Mouse (Mus musculus): ENCODE data around the gene Polr2b.

Gene Polr2b

DNA sequence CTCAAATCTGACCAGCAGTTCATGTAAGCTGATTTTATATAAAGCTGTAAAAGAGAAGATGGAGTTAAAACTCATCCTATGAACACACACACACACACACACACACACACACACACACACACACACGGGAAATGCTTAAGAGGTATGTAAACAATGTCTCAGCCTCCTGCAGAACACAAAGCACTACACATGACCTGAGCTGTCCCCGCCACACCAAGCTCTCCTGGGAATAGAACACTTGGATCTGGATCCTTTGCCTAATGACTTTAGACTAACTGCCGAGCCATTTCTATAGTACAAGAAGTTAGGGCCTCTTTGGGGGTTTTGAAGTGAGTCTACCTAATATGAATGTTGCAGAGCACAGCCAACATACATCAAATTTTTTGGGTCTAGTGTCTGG, 52.2 kb downstream of the Polr2b start:
- in situ Hi-C loops (cut with MboI, MseI), result no loop called here

DNA sequence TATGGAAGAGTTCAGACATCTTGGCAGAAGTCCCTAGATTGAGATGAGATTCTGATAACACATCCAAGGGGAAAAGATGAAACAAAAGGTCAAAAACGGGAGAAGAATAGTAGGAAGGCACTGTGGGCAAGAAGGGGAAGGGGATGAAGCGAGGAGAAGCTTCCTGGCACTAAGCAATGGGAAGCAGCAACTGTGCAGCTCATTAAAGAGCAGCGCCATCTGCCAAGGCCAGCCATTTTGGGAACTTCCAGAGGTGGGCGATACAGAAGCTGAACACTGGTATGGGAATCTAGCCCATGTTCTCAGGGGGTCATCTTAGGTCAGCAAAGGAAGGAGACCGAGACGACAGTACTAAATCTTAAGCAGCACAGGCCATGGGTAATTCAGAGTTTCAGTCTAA, 53.7 kb downstream of the Polr2b start:
- in situ Hi-C loops (cut with MboI, MseI), result no loop called here

DNA sequence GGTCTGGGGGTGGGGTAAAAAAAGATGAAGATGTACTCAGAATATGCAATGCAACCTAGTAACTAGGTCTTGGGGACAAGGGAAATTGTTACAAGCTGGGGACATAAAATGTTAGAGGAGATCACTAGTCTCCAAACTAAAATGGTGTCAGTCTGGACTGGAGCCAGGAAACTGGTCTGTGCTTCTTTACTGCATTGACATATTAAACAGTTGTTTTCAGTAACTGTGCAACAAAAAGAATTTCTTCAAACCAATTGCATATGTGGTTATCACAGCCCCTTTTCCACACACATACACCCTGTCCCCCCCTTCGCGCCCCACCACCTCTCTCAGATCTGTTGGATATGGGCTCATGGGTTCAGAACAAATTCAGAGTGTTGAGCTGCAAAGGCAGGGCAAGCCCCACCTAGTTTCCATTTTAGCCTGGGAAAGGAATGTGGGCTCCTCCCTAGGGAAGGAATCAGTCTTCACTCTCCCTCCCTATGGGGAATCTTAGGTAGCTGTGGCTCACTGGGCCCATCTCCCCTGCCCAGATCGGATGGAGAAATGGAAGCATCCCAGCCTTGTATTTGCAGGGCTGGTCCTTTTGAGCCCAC, 54.6 kb downstream of the Polr2b start:
- in situ Hi-C loops (cut with MboI, MseI), result no loop called here

DNA sequence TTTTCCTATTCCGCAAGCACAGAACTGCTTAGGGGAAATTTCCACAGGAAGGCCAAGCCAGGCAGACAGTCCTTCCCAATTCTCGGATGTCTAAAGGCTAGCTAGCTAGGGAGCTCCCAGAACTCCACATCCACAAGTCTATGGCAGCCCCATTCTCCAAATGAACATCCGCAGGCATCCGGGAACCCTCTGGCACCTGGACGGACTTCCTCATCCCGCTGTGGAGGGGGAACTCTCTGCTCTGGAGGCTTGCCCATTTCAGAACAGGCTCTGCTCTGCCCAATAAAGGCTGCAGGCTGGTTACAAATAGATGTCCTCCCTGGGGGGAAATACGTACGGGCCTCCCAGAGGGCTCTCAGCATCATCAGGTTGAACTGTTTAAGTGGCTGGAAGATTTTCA, 56.4 kb downstream of the Polr2b start:
- in situ Hi-C loops (cut with MboI, MseI), result no loop called here

DNA sequence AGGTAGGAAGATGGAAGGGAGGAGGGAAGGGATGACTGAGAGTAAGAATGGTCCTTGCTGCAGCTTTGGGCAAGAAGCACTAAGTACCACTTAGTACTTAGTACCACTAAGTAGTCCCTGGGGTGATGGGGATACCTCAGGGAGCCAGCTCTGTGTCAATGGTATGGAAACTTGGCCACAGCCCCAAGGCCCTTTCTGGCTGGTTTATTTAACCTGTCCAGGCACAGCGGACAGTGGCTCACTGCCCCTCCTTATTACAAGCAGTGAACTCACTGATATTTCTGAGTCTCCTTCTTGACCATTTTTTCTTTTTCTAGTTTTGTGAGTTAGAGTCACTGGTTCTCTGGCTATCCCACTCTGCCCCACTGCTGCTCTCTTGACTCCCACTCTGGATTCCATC, 57.2 kb downstream of the Polr2b start:
- in situ Hi-C loops (cut with MboI, MseI), result no loop called here

DNA sequence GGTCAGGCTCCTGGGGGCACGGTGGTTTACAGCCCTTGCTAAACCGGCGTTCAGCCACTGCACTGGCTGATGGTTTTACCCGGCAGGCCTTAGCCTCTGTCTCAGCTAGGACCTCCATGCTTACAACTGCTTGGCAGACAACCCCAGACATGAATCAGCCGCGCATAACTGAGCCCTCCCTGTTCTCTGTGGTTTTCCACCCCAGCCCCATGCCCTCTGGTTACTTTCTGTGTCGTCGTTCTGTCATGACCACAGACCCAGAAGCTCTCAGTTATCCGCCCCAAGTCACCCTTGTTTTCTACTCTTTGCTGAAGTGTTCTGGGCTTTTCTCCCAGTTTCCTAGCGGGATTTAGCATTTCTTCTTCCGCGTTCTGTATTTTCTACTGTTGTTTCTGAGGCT, 57.7 kb downstream of the Polr2b start:
- in situ Hi-C loops (cut with MboI, MseI), result no loop called here

DNA sequence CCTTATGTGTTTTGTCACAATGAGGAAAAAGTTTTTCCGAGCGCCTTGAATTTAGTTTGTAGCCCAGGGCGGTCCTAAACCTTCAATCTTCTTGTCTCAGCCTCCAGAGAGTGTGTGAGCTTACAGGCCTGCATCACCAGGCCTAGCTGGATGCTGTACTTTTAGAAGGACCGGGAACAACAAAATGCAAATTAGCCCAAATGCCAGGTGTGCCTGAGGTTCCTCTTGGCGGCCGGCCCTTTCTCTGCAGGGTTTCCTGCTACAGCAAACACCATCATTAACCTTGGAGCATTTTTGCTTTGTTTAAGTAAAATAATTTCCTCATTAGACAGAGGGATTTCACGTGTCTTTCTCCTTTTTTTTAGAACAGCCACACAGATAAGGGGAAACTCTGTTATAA, 58.2 kb downstream of the Polr2b start:
- in situ Hi-C loops (cut with MboI, MseI), result no loop called here

DNA sequence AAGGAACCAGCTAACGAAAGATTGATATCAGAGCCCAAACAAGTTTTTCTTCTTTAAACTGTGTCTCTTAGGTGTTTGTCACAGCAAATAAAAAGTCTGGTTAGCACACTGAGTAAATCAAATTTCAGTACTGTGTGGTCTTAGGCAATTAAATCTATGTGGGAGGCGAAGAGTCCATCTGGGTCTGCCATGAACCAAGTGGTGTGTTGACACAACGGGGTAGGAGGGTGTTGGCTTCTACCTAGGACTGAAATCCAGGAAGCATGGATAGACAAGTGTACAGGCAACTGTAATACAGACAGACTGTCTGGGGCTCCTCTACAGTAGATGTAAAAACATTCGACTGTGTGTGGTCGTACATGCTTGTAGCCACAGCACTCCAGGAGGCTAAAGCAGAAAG, 59.4 kb downstream of the Polr2b start:
- in situ Hi-C loops (cut with MboI, MseI), result no loop called here

DNA sequence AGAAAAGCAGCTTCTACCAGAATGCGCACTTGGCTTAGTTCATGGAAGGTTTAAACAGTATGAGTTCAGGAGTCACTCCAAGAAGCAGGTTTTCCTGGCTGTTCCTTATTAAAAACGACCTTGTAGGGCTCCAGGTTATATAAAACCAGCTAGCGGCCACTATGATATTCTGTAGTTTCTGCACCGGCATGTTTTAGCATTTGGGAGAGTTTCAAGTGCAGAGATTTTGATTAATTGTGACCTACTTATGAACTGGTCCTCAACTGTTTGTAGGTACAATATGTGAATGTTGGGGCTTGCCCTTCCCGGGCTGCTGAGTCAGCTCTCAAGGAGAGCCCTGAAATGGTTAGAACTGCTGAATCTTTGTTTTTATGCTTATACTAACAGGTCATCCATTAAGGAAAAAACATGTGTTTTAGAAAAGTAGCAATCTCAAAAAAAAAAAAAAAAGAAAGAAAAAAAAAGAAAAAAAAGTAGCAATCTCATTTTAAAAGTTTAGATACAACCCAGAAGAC, 60.5 kb downstream of the Polr2b start:
- in situ Hi-C loops (cut with MboI, MseI), result no loop called here

DNA sequence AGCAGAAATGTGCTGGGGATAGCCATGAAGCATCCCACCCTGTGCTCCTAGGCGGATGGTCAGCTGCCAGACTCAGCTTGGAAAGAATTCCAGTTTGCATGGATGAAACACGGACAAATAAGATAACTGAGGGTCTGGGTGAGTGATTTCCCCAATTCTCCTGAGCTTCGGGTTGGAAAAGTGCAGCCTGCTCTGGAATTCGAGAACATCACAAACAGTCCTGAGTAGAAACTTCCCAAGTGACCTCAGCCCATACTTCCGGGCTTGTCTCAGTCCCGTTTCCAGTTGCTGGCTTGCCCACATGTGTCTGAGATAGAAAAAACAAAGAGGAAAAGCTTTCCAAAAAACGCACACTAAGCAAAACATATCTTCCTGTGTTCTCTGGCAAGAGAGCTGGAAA, 62.3 kb downstream of the Polr2b start:
- in situ Hi-C loops (cut with MboI, MseI), result no loop called here

DNA sequence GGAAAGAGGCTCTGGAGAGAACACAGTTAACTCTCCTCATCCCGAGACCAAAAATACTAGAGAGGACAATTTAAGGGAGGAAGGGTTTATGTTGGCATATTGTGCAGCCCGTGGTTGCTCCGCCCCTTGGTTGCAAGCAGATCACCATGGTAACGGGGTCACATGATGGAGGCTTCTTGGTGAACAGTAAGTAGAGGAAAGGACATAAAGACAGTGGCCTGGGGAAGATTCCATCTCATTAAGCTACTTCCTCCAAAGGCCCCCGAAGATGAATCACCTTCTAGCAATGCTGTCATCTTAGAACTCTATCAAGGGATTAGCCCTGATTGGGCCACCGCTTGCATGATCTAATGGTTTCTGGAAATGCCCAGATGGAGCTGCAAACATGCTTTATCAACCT, 62.8 kb downstream of the Polr2b start:
- in situ Hi-C loops (cut with MboI, MseI), result no loop called here

DNA sequence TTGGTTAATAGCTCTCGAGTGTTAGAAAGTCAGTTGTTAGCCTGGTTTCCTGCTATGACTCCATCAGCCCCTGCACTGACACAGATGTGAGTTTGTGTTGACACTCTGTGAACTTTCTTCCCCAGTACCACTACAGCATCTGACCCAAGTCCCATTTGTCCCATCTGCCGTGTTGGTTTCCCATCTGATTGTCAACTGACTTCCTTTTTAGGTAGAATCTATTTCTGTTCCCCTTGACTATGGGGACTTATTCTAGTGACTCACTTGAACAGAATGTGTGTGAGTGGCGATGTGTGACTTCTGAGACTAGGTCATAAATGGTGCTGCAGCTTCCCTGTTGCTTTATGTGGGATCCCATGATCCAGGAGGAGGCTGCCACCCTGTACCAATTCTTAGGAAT, 65.0 kb downstream of the Polr2b start:
- in situ Hi-C loops (cut with MboI, MseI), result no loop called here

DNA sequence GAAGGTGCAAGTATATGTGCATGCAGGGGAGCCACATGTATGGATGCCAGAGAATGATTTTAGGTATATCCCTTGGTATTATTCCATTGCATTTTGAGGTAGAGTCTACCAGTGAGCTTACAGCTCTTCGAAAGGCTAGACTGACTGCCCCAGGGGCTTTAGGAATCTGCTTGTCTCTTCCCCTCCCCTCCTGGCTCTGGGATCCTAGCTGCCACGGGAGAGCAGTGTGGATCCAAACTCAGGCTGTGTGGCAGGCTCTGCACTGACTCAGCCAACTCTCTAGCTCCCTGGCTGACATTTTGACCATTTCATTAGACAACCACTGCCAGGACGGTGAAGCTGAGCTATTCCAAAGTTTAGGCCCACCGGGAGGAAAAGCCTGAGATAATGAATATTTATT, 65.6 kb downstream of the Polr2b start:
- in situ Hi-C loops (cut with MboI, MseI), result no loop called here

DNA sequence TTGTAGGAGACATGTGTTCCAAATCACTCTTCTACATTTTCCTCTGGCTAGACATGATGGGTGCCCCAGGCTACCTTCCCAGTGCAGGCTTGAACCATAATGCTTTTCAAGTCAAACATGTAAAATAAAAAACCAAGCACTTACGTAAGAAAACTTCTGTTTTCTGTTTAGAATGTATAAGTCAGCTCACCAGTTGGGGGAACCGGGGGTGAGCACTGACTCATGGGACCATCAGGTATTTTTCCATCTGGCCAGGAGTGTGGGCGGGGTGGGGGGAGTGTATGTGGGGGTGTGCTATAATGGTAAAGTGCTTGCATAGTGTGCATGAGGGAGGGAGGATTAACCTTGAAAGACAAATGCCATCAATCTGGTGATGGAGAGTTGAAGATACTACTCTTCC, 68.1 kb downstream of the Polr2b start:
- in situ Hi-C loops (cut with MboI, MseI), result no loop called here

DNA sequence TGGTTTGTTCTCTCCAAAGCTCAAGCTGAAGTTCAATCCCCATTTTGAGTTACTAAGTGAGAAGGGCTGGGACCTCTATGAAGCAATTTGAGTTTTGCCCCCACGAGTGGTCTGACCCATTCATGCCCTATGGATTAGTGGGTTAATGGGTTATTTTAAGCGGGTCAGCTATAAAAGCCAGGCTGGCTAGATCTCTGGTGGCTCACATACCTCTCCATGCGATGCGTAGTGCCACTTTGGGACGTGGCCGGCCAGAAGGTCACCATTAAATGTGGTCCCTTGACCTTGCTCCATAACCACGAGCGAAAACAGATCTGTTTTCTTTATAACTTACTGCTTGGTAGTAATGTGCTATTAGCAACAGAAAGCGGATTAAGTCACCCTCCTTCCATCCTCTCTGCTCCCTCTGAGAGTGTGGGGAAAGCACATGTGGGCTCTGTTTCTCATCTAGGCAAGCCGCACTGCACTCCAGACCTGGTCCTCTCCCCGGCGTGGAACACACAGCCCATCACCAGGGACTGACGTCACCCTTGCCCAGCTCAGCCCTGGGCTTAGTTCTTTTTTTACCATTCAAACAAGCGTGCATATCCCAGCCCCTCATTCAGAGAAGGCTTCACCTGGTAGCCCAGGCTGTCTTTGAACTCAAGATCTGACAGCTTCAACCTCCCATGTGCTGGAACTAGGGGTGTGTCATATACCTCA, 69.6 kb downstream of the Polr2b start:
- in situ Hi-C loops (cut with MboI, MseI), result no loop called here

DNA sequence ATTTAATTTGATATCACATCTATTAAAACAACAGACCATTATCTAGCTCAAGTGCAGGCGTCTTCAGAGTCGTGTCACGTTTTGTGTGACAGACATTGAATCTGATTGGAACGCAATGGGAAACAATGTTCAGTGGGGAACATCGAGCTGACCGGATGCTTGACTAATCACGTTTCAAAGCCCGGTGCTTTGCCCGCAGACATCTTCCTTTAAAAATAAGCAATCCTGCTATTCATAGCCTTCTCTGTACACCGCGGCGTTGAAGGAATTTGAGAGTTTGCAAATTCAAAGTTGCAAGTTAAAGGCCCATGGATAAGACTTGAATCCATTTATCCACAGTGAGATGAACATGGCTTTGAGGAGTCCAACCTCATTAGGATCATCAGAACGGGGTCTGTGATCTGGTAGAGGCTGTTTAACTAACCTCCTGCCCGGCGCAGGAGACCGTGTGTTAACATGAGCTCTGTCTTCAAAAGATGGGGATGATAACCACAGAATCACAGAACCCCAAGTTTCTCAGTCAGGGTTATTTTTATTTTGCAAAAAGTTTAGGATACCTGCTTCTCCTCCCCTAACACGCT, 70.5 kb downstream of the Polr2b start:
- in situ Hi-C loops (cut with MboI, MseI), result no loop called here

DNA sequence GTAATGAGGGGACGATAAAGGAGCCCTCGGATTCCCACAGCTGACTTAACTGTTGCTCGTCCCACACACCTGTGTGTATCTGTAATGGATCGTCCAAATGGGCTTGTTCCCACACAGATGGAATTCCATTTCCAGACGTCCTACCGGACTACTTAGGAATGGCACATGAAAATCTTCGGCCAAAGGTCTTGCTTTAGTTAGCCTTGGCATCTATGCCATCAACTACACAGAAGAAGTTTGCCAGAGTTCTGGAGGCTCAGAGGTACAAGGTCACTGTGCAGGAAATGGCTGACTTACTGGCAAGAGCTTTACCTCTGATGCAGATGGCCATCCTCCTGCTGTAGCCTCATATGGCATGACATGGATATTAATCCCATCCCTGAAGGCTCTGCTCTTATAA, 71.3 kb downstream of the Polr2b start:
- in situ Hi-C loops (cut with MboI, MseI), result no loop called here

DNA sequence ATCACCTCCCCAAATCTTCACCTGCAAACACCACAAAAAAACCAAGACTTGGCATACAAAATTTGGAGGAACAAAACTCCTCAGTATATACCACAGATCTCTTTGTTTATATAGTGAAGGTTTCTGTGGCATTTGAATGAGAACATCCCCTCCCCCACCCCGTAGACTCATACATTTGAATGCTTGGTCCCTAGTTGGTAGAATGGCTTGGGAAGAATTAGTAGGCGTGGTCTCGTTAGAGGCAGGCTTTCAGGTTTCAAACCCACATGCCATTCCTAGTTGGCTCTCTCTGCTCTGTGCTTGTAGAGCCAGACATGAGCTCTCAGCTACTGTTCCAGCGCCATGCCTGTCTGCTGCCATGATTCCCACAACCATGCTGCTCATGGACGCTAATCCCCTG, 71.7 kb downstream of the Polr2b start:
- in situ Hi-C loops (cut with MboI, MseI), result no loop called here

DNA sequence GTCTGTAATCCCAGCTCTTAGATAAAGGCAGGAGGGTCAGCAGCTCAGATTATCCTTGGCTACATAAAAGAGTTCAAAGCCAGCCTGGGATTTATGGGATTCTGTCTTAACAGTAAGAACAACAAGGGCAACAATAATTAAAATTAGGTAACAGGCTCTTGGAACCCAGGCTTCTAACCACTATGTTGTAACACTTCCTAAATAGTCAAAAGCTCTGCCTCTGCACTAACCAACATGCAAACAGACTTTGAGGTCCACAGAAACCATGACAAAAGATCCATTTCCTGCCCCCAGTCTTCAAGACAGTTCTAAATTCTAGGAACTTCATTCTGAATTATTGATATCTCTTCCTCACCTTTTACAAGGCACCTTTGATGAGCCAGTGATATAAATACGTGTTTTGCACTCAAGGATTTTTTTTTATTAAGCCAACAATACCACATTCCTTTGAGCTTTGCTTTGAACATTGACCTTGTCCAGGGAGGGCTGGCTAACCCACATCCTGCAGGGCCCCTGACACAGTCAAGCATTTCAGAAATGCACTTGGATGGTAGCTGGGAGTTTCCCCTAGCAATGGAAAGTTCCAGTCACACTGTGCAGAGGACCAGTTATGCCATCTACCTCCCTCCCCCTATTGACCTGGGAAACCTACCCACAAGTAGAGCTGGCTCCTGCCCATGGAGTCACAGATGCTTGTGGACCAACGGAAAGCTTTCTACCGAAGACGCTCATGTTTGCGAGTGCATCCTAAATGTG, 74.0 kb downstream of the Polr2b start:
- in situ Hi-C loops (cut with MboI, MseI), result no loop called here

DNA sequence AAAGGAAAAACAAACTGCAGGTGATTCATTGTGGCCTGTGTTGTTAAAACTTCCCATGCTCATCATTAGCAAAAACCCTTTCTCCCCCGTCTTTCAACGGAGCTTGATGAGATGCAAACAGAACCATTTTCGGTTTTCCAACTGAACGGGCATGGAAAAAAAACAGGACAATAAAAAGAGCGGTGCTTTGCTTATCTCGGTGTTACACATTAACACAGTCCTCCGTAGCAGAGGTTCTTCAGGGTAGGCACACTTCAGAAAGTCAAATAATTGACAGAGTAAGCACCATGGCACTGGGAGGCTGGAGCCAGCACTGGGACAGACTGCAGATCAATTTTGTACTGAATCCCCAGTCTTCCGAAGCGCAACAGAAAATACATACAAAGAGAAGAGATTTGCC, 74.8 kb downstream of the Polr2b start:
- in situ Hi-C loops (cut with MboI, MseI), result no loop called here

DNA sequence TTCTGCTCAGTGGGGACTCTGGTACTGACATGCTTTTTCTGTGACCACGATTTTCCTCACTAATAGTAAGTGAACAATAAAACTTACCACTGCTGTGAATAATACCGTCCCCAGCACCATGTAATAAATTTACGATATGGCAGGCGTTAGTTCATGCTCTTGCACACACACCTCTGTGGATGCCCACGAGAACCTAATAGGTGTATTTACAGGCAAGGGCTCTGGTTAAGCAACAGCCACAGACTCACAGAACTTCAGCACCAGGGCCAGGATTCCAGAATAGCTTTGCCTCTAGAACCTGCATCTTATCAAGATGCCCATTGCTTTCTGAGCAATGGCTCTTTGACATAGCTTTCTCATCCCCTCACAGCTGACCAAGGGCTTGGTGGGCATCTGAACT, 75.3 kb downstream of the Polr2b start:
- in situ Hi-C loops (cut with MboI, MseI), result no loop called here

DNA sequence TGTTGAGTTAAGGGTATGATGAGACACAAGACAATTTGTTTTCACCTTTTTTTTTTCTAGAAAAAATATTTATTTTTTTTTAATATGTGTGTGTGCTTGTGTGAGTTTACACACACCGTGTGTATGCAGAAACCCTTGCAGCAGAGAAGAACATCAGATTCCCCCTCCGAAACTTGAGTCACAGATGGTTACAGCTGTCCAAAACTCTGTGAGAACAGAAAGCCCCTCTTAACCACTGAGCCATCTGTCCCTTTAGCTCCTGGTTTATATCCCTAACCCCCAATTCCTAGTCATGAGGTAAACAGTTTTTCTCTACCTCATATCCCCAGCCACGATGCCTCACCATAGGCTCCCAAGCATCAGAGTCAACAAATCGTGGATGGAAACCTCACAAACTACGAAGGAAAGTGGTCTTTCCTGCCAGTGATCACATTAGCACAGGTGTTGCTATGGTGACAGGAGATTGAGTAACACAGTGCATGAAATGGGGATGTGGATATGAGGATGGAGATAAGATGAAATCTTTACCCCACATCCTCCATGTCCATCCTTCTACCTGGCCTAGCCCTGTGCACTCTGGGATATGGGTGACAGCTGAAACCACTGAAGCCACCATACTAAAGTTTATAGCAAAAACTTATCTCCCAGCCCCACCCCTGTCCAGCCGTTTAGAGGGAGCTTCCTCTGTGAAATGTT, 76.1 kb downstream of the Polr2b start:
- in situ Hi-C loops (cut with MboI, MseI), result no loop called here

All from T-helper 17 cell (primary cell).